Mouse (Mus musculus) hindbrain, embryonic 14.5 days (tissue): ENCODE results near the gene Sun2. TPM values are rescaled to one million over a fixed set of nuclear protein-coding genes. Genes with fewer than 3 reads are reported as not detected.

ENCODE experiments used
- ATAC-seq: fragments of 200-750 bp; cut with Nextera tagmentation; 2 replicates; pipeline ENCODE4 v1.8.0; 2017; ENCODE audit warnings: moderate number of reproducible peaks, mild to moderate bottlenecking, moderate TSS enrichment, moderate library complexity; ENCODE audit not compliant: low FRiP score
- DNase-seq: peaks from one replicate; pipeline ENCODE4 v3.0.0-alpha.2; 2015; ENCODE audit warnings: low spot score
- H3K27ac ChIP-seq: fragments of 300-500 bp; sonication (generic); 2 replicates; pipeline ENCODE4 v1.5.1; 2014; ENCODE audit warnings: mild to moderate bottlenecking, moderate library complexity
- H3K27me3 ChIP-seq: fragments of 300-500 bp; sonication (generic); 2 replicates; pipeline ENCODE4 v1.6.1; 2014; ENCODE audit warnings: mild to moderate bottlenecking, low read length, mixed read lengths; ENCODE audit not compliant: control insufficient read depth, insufficient read depth
- H3K36me3 ChIP-seq: fragments of 300-500 bp; sonication (generic); replicated peaks from 2 replicates; pipeline ENCODE4 v1.6.1; 2014; ENCODE audit not compliant: control insufficient read depth, insufficient read depth
- H3K4me1 ChIP-seq: fragments of 300-500 bp; sonication (generic); replicated peaks from 2 replicates; pipeline ENCODE4 v1.6.1; 2014; ENCODE audit warnings: antibody characterized with exemption, low read length, mixed read lengths; ENCODE audit not compliant: control insufficient read depth, insufficient read depth
- H3K4me2 ChIP-seq: fragments of 300-500 bp; sonication (generic); replicated peaks from 2 replicates; pipeline ENCODE4 v1.6.1; 2014; ENCODE audit warnings: mild to moderate bottlenecking, moderate library complexity
- H3K4me3 ChIP-seq: fragments of 300-500 bp; sonication (generic); replicated peaks from 2 replicates; pipeline ENCODE4 v1.5.1; 2014; ENCODE audit warnings: mild to moderate bottlenecking, low read length
- H3K9ac ChIP-seq: fragments of 300-500 bp; sonication (generic); 2 replicates; pipeline ENCODE4 v1.6.1; 2014
- H3K9me3 ChIP-seq: fragments of 300-500 bp; sonication (generic); 2 replicates; pipeline ENCODE4 v1.6.1; 2016; ENCODE audit warnings: low read length; ENCODE audit not compliant: control insufficient read depth
- WGBS: fragments of 180-500 bp; shearing (Covaris S2); extraction: QIAGEN DNeasy Blood & Tissue Kit; methylation state at CpG from one replicate; pipeline ENCODE4 v1.1.7; 2014; 5-methylcytosine and 5-hydroxymethylcytosine counted together
- polyA plus RNA-seq: library from polyadenylated mRNA; unstranded; fragments of >200 nt; fragmentation: Nextera tagmentation; extraction: Ambion mirVana; gene quantifications from 2 replicates; pipeline ENCODE4 v1.2.1, GENCODE M21; 2014

The Sun2 gene
- polyA plus RNA-seq, 1 experiment from 2014 or later = 6.7 TPM

- H3K9ac ChIP-seq = no peak overlapping the region
- H3K4me3 ChIP-seq = no peak overlapping the region
- no peak for DNase-seq
- no peak for ATAC-seq
- H3K36me3 ChIP-seq = peaks cover 17% of the 10 kb centered on the region; the same call in 1 of the 2 replicates
- WGBS = 98% methylated on average over 2 of the region's 2 CpGs
- no peaks in the 10 kb centered on the region for H3K9me3 ChIP-seq
- H3K4me1 ChIP-seq = peaks cover 26% of the 10 kb centered on the region
- H3K27me3 ChIP-seq = no peaks in the 10 kb centered on the region
- H3K4me2 ChIP-seq = no peak overlapping the region
- peak overlapping the region; percentile 66; the same call in 1 of the 2 replicates for H3K27ac ChIP-seq
Measured at GRCm38 (mm10) chr15:79696508-79696907, 45.8 kb downstream of the Sun2 start.

- H3K9me3 ChIP-seq = no peaks in the 10 kb centered on the region
- WGBS = 79% methylated on average over 3 of the region's 3 CpGs
- H3K27me3 ChIP-seq = no peaks in the 10 kb centered on the region
- no peak overlapping the region for H3K4me2 ChIP-seq
- no peak for ATAC-seq
- no peak for DNase-seq
- no peak overlapping the region for H3K4me3 ChIP-seq
- H3K27ac ChIP-seq = no peak overlapping the region
- peaks cover 17% of the 10 kb centered on the region; the same call in 1 of the 2 replicates for H3K36me3 ChIP-seq
- no peak overlapping the region for H3K9ac ChIP-seq
- H3K4me1 ChIP-seq = peaks cover 28% of the 10 kb centered on the region
Measured at GRCm38 (mm10) chr15:79695516-79695915, 46.8 kb downstream of the Sun2 start.

GRCm38 (mm10) chr15:79694512-79694911, 47.8 kb downstream of the Sun2 start:
- WGBS = 95% methylated on average over 4 of the region's 4 CpGs
- peaks cover 17% of the 10 kb centered on the region; the same call in 1 of the 2 replicates for H3K36me3 ChIP-seq

GRCm38 (mm10) chr15:79693740-79694139, 48.6 kb downstream of the Sun2 start:
- ATAC-seq = no peak
- H3K4me2 ChIP-seq = no peak overlapping the region
- 87% methylated on average over 11 of the region's 11 CpGs for WGBS

More at GRCm38 (mm10) chr15:79694512-79694911, 47.8 kb downstream of the Sun2 start:
- DNase-seq = no peak
- no peak for ATAC-seq
- peaks cover 28% of the 10 kb centered on the region for H3K4me1 ChIP-seq
- H3K27ac ChIP-seq = no peak overlapping the region
- H3K4me2 ChIP-seq = no peak overlapping the region
- no peaks in the 10 kb centered on the region for H3K9me3 ChIP-seq
- H3K4me3 ChIP-seq = no peak overlapping the region
- H3K27me3 ChIP-seq = no peaks in the 10 kb centered on the region
- H3K9ac ChIP-seq = no peak overlapping the region

GRCm38 (mm10) chr15:79692334-79692733, 50.0 kb downstream of the Sun2 start:
- H3K4me3 ChIP-seq = 0 out of 2 replicates have a peak overlapping the region, but pooled peaks have one; percentile 94
- H3K36me3 ChIP-seq = peaks cover 17% of the 10 kb centered on the region; the same call in 1 of the 2 replicates
- no peaks in the 10 kb centered on the region for H3K9me3 ChIP-seq
- DNase-seq = no peak
- H3K4me1 ChIP-seq = peaks cover 33% of the 10 kb centered on the region
- no peak overlapping the region for H3K9ac ChIP-seq
- peak overlapping the region; percentile 97 for H3K4me2 ChIP-seq
- no peak overlapping the region for H3K27ac ChIP-seq
- H3K27me3 ChIP-seq = no peaks in the 10 kb centered on the region
- WGBS = 74% methylated on average over 5 of the region's 5 CpGs
- no peak for ATAC-seq

More at GRCm38 (mm10) chr15:79693740-79694139, 48.6 kb downstream of the Sun2 start:
- Histone ChIP-seq H3K36me3 (peaks cover 17% of the 10 kb centered on the region; the same call in 1 of the 2 replicates), H3K27ac (no peak overlapping the region), H3K4me3 (no peak overlapping the region), H3K9ac (no peak overlapping the region), H3K9me3 (no peaks in the 10 kb centered on the region), H3K27me3 (no peaks in the 10 kb centered on the region), H3K4me1 (peaks cover 28% of the 10 kb centered on the region)
- no peak for DNase-seq

GRCm38 (mm10) chr15:79691023-79691508, 51.3 kb downstream of the Sun2 start:
- no peaks in the 10 kb centered on the region for H3K27me3 ChIP-seq
- peaks cover 37% of the 10 kb centered on the region for H3K4me1 ChIP-seq
- ATAC-seq (peak; percentile 0; the same call in 1 of the 2 replicates), DNase-seq (no peak)
- peak overlapping the region; percentile 94 for H3K4me3 ChIP-seq
- H3K9me3 ChIP-seq = no peaks in the 10 kb centered on the region
- H3K9ac ChIP-seq = peak overlapping the region; percentile 86
- H3K27ac ChIP-seq = peak overlapping the region; percentile 90
- peaks cover 10% of the 10 kb centered on the region; the same call in 1 of the 2 replicates for H3K36me3 ChIP-seq
- under 1% methylated on average over 51 of the region's 53 CpGs for WGBS
- H3K4me2 ChIP-seq = peak overlapping the region; percentile 97

GRCm38 (mm10) chr15:79690426-79691022, 51.8 kb downstream of the Sun2 start, which contains the start of gene Gtpbp1:
Gene Gtpbp1 (plus strand): TSS chr15:79690845.
- under 1% methylated on average over 41 of the region's 45 CpGs for WGBS
- peak; percentile 97 for DNase-seq
- Histone ChIP-seq H3K9ac (peak within 1 kb of the TSS; percentile 86), H3K4me1 (peaks cover 43% of the 10 kb centered on the region), H3K9me3 (no peaks in the 10 kb centered on the region), H3K27me3 (no peaks in the 10 kb centered on the region), H3K27ac (peak within 1 kb of the TSS; percentile 90), H3K4me2 (peak within 1 kb of the TSS; percentile 97), H3K4me3 (peak within 1 kb of the TSS; percentile 94), H3K36me3 (peaks cover 8% of the 10 kb centered on the region; the same call in 1 of the 2 replicates)
- peak; percentile 98 for ATAC-seq

- H3K27me3 ChIP-seq = no peaks in the 10 kb centered on the region
- H3K9ac ChIP-seq = 0 out of 2 replicates have a peak overlapping the region, but pooled peaks have one; percentile 32
- peak overlapping the region; percentile 65 for H3K4me2 ChIP-seq
- DNase-seq (no peak), ATAC-seq (no peak)
- H3K36me3 ChIP-seq = peaks cover 1% of the 10 kb centered on the region; the same call in 1 of the 2 replicates
- peaks cover 50% of the 10 kb centered on the region for H3K4me1 ChIP-seq
- H3K9me3 ChIP-seq = no peaks in the 10 kb centered on the region
- WGBS = 17% methylated on average over 24 of the region's 24 CpGs
- peak overlapping the region; percentile 94 for H3K4me3 ChIP-seq
- H3K27ac ChIP-seq = peak overlapping the region; percentile 68; the same call in 1 of the 2 replicates
Measured at GRCm38 (mm10) chr15:79689662-79690425, 52.5 kb downstream of the Sun2 start.
